Mouse (Mus musculus) ES-Bruce4 (cell line): ENCODE measurements around the gene Clcn5.

Experiments
- CTCF ChIP-seq: IDR thresholded peaks from one replicate; pipeline ENCODE4 v1.8.1; 2011; ENCODE audit warnings: low read depth, low read length
- EP300 ChIP-seq: IDR thresholded peaks from 2 replicates; pipeline ENCODE4 v1.6.1; 2011; ENCODE audit warnings: low read depth, low read length; ENCODE audit not compliant: insufficient read depth
- POLR2A ChIP-seq: IDR thresholded peaks from one replicate; pipeline ENCODE4 v1.8.1; 2011; ENCODE audit warnings: low read length; ENCODE audit not compliant: insufficient read depth

GRCm38 (mm10) chrX:7306861-7307260 is 12.3 kb downstream of the Clcn5 start:
- TF ChIP-seq POLR2A (no peak), EP300 (no peak), CTCF (no peak)
